Mouse (Mus musculus) erythroblast, embryonic 14.5 days (primary cell): Measurements from ENCODE around the gene Itpr3.

Source experiments
- GATA1 ChIP-seq: IDR thresholded peaks from 2 replicates; pipeline ENCODE4 v1.6.1; 2012; ENCODE audit warnings: low read length, inconsistent platforms, mixed read lengths
- TAL1 ChIP-seq: IDR thresholded peaks from 3 replicates; pipeline ENCODE4 v1.6.1; 2012; ENCODE audit warnings: low read length, inconsistent platforms, mixed read lengths

- no peak for TF ChIP-seq TAL1
- TF ChIP-seq GATA1: no peak
These were observed 73.1 kb downstream of the Itpr3 start for GRCm38 (mm10) chr17:27130246-27130645.
